Mouse (Mus musculus) myocyte (in vitro differentiated cells): Measurements from ENCODE around the gene Tmprss9. TPM values are rescaled to one million over a fixed set of nuclear protein-coding genes. Genes with fewer than 3 reads are reported as not detected.

Experiments used
- H3K27me3 ChIP-seq: one replicate; pipeline ENCODE4 v1.6.1; 2011; ENCODE audit not compliant: control insufficient read depth, insufficient read depth, insufficient read length
- H3K36me3 ChIP-seq: one replicate; pipeline ENCODE4 v1.6.1; 2011; ENCODE audit not compliant: control insufficient read depth, insufficient read depth
- H3K4me2 ChIP-seq: one replicate; pipeline ENCODE4 v1.6.1; 2011; ENCODE audit warnings: low read depth, control low read depth
- H3K4me3 ChIP-seq: one replicate; pipeline ENCODE4 v1.5.1; 2011; ENCODE audit warnings: mild to moderate bottlenecking, control low read depth, moderate library complexity
- H3K79me2 ChIP-seq: one replicate; pipeline ENCODE4 v1.6.1; 2011; ENCODE audit not compliant: control insufficient read depth, insufficient read depth
- H3ac ChIP-seq: one replicate; pipeline ENCODE4 v1.6.1; 2011; ENCODE audit not compliant: control insufficient read depth, insufficient read length
- CEBPB ChIP-seq: IDR thresholded peaks from 2 replicates; pipeline ENCODE4 v1.6.1; 2011; ENCODE audit warnings: mild to moderate bottlenecking, moderate library complexity; ENCODE audit not compliant: poor library complexity, insufficient read depth, severe bottlenecking
- E2F4 ChIP-seq: IDR thresholded peaks from one replicate; pipeline ENCODE4 v1.6.1; 2011; ENCODE audit warnings: mild to moderate bottlenecking, control low read depth, moderate library complexity; ENCODE audit not compliant: insufficient read depth
- MAX ChIP-seq: IDR thresholded peaks from one replicate; pipeline ENCODE4 v1.6.1; 2011; ENCODE audit warnings: low read depth, mild to moderate bottlenecking, control low read depth
- MYOD1 ChIP-seq, 3 experiments: IDR thresholded peaks; one replicate each; pipeline ENCODE4 v1.6.1; 2011; ENCODE audit warnings: control low read depth in 2 of 3, low read depth in 2 of 3, mild to moderate bottlenecking in 2 of 3, moderate library complexity in 1 of 3; ENCODE audit not compliant: insufficient read length in 2 of 3, control insufficient read depth in 1 of 3
- MYOG ChIP-seq, 3 experiments: IDR thresholded peaks; one replicate each; pipeline ENCODE4 v1.6.1; 2011; ENCODE audit warnings: control low read depth in 2 of 3, low read depth in 2 of 3, mild to moderate bottlenecking in 2 of 3; ENCODE audit not compliant: insufficient read length in 2 of 3, control insufficient read depth in 1 of 3, insufficient read depth in 1 of 3
- POLR2A ChIP-seq: IDR thresholded peaks from one replicate; pipeline ENCODE4 v1.6.1; 2011; ENCODE audit warnings: low read depth, mild to moderate bottlenecking, control low read depth, moderate library complexity; ENCODE audit not compliant: insufficient read length
- POLR2AphosphoS2 ChIP-seq: IDR thresholded peaks from one replicate; pipeline ENCODE4 v1.6.1; 2011; ENCODE audit warnings: low read depth, control low read depth; ENCODE audit not compliant: insufficient read length
- REST ChIP-seq: IDR thresholded peaks from one replicate; pipeline ENCODE4 v1.6.1; 2011; ENCODE audit warnings: mild to moderate bottlenecking, control low read depth, moderate library complexity; ENCODE audit not compliant: insufficient read depth, insufficient read length
- SRF ChIP-seq: IDR thresholded peaks from one replicate; pipeline ENCODE4 v1.6.1; 2011; ENCODE audit warnings: low read depth; ENCODE audit not compliant: control insufficient read depth, insufficient read length
- TCF12 ChIP-seq: IDR thresholded peaks from one replicate; pipeline ENCODE4 v1.6.1; 2011; ENCODE audit warnings: mild to moderate bottlenecking, control low read depth; ENCODE audit not compliant: poor library complexity, insufficient read depth, severe bottlenecking
- TCF3 ChIP-seq: IDR thresholded peaks from one replicate; pipeline ENCODE4 v1.6.1; 2011; ENCODE audit warnings: low read depth, control low read depth; ENCODE audit not compliant: insufficient read length
- USF1 ChIP-seq: IDR thresholded peaks from one replicate; pipeline ENCODE4 v1.6.1; 2011; ENCODE audit warnings: low read depth, mild to moderate bottlenecking, control low read depth, moderate library complexity
- polyA plus RNA-seq: library from polyadenylated mRNA; unstranded; fragments of >200 nt; fragmentation: generic; extraction: Trizol; gene quantifications from one replicate; pipeline ENCODE4 v1.2.1, GENCODE M21; 2012; ENCODE audit warnings: missing spikeins

The Tmprss9 gene
- polyA plus RNA-seq, 1 experiment: 0.05 TPM

DNA sequence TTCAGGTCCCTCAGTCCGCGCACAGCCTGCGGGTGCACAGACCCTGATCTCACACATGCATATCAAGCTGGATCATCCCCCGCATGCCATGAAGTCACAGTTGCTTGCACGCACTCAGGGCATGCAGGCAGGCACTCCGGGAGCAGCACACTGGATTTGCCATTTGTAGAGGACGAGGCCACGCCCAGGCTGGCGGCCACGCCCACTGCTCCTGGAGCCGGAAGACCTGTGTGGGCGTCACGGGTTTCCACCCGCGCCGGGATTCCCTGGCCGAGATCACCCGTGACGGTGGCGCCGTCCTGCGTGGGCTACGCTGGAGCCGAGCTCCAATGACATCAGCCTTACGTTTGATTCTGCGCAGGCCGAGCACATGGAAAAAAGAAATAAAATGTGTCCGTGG is 68.0 kb downstream of the Tmprss9 start:
- H3K36me3 ChIP-seq: no peaks in the 10 kb centered on the region
- no peaks in the 10 kb centered on the region for H3K27me3 ChIP-seq
- H3K4me2 ChIP-seq: peak overlapping the region; percentile 66
- no peak overlapping the region for H3K4me3 ChIP-seq
- no peaks in the 10 kb centered on the region for H3K79me2 ChIP-seq
- no peak for TF ChIP-seq TCF12
- TF ChIP-seq CEBPB: no peak
- no peak for TF ChIP-seq SRF
- peak; percentile 63 for TF ChIP-seq POLR2A
- TF ChIP-seq REST: no peak
- TF ChIP-seq USF1: no peak
- TF ChIP-seq POLR2AphosphoS2: no peak
- TF ChIP-seq MYOG (IDR thresholded peaks at IDR 0.05; ENCODE audit: control insufficient read depth in 1 of 3, insufficient read depth in 1 of 3, insufficient read length in 2 of 3, low read depth in 2 of 3): peak in 2 of 3 experiments; percentile 43 to 78
- no peak for TF ChIP-seq TCF3
- no peak for TF ChIP-seq E2F4
- peak in 1 of 3 experiments; percentile 59 for TF ChIP-seq MYOD1 (IDR thresholded peaks at IDR 0.05; ENCODE audit: control insufficient read depth in 1 of 3, insufficient read length in 2 of 3, low read depth in 2 of 3)
- TF ChIP-seq MAX: no peak
- H3ac ChIP-seq: no peak overlapping the region

GRCm38 (mm10) chr10:80940320-80940987 is 68.8 kb downstream of the Tmprss9 start:
- Histone ChIP-seq H3K36me3 (no peaks in the 10 kb centered on the region), H3K27me3 (no peaks in the 10 kb centered on the region), H3K4me3 (no peak overlapping the region), H3K4me2 (peak overlapping the region; percentile 66), H3ac (no peak overlapping the region), H3K79me2 (no peaks in the 10 kb centered on the region)
- TF ChIP-seq POLR2A: peak; percentile 27
- TF ChIP-seq SRF: peak; percentile 5
- no peak for TF ChIP-seq CEBPB
- peak; percentile 36 for TF ChIP-seq TCF3
- TF ChIP-seq TCF12: peak; percentile 44
- peak in 2 of 3 experiments; percentile 44 to 71 for TF ChIP-seq MYOD1 (IDR thresholded peaks at IDR 0.05; ENCODE audit: control insufficient read depth in 1 of 3, insufficient read length in 2 of 3, low read depth in 2 of 3)
- no peak for TF ChIP-seq E2F4
- TF ChIP-seq USF1: no peak
- TF ChIP-seq MAX: no peak
- TF ChIP-seq MYOG (IDR thresholded peaks at IDR 0.05; ENCODE audit: control insufficient read depth in 1 of 3, insufficient read depth in 1 of 3, insufficient read length in 2 of 3, low read depth in 2 of 3): peak; percentile 33 to 93 (median 69)
- no peak for TF ChIP-seq POLR2AphosphoS2
- no peak for TF ChIP-seq REST

DNA sequence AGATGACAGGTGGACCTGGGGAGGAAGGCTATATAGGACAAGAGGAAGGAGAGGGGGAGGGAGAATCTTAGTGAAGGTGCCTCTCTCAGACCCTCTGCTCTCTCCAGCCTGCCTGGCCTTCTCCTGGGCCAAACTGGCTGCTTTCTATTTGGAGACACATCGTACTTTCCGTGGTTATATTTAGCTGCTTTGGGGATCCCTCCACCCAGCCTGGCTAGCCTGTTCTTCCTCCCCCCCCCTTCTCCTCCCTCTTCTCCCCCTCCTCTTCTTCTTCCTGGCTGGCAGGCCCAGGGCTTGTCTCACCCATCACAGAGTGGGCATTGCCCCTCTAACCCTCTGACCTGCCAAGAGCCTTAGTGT is 69.3 kb downstream of the Tmprss9 start:
- H3K79me2 ChIP-seq: no peaks in the 10 kb centered on the region

DNA sequence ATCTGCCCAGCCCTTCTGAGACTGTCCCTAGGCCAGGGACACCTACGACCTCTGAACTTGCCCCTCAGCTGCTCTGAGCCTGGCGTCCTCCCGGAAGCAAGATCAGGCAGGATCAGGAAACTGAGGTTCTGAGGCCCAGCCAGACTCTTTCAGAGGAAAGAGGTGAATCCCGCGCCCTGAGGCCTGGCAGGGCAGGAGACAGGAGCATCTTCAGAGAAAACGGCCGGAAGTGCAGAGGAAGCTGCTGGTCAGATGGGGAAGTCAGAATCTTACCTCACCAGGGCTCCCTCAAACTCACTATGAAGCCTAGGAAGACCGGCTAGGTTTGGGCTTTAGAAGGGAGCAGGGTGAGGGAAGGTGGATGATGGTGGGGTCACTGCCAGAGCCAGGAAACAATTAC is 71.3 kb downstream of the Tmprss9 start:
- Histone ChIP-seq H3K4me3 (no peak overlapping the region), H3K79me2 (no peaks in the 10 kb centered on the region), H3K27me3 (no peaks in the 10 kb centered on the region), H3K36me3 (no peaks in the 10 kb centered on the region), H3ac (no peak overlapping the region), H3K4me2 (no peak overlapping the region)
- no peak for TF ChIP-seq SRF
- no peak for TF ChIP-seq TCF3
- TF ChIP-seq TCF12: no peak
- TF ChIP-seq CEBPB: no peak
- TF ChIP-seq POLR2AphosphoS2: no peak
- no peak for TF ChIP-seq MYOD1 (IDR thresholded peaks at IDR 0.05; ENCODE audit: control insufficient read depth in 1 of 3, insufficient read length in 2 of 3, low read depth in 2 of 3)
- no peak for TF ChIP-seq MAX

More for the DNA sequence above, 69.3 kb downstream of the Tmprss9 start:
- no peak overlapping the region for H3K4me3 ChIP-seq
- no peaks in the 10 kb centered on the region for H3K36me3 ChIP-seq
- H3ac ChIP-seq: no peak overlapping the region
- H3K4me2 ChIP-seq: peak overlapping the region; percentile 66
- no peak for TF ChIP-seq CEBPB
- no peak for TF ChIP-seq REST
- no peak for TF ChIP-seq MYOG (IDR thresholded peaks at IDR 0.05; ENCODE audit: control insufficient read depth in 1 of 3, insufficient read depth in 1 of 3, insufficient read length in 2 of 3, low read depth in 2 of 3)
- no peak for TF ChIP-seq SRF
- TF ChIP-seq POLR2A: no peak
- TF ChIP-seq MAX: no peak
- no peak for TF ChIP-seq TCF3
- no peak for TF ChIP-seq TCF12
- no peak for TF ChIP-seq E2F4
- TF ChIP-seq POLR2AphosphoS2: no peak
- no peaks in the 10 kb centered on the region for H3K27me3 ChIP-seq

GRCm38 (mm10) chr10:80943701-80944100 is 72.1 kb downstream of the Tmprss9 start:
- no peak overlapping the region for H3ac ChIP-seq
- H3K36me3 ChIP-seq: no peaks in the 10 kb centered on the region
- H3K4me3 ChIP-seq: no peak overlapping the region
- H3K4me2 ChIP-seq: no peak overlapping the region
- TF ChIP-seq USF1 (no peak), MYOD1 (IDR thresholded peaks at IDR 0.05; ENCODE audit: control insufficient read depth in 1 of 3, insufficient read length in 2 of 3, low read depth in 2 of 3) (peak in 2 of 3 experiments; percentile 67 to 73), MYOG (IDR thresholded peaks at IDR 0.05; ENCODE audit: control insufficient read depth in 1 of 3, insufficient read depth in 1 of 3, insufficient read length in 2 of 3, low read depth in 2 of 3) (peak in 1 of 3 experiments; percentile 62)
- H3K79me2 ChIP-seq: no peaks in the 10 kb centered on the region
- no peaks in the 10 kb centered on the region for H3K27me3 ChIP-seq
